Comparison of ENCODE assay signal across 11 mouse cellular contexts in the genomic region with DNA sequence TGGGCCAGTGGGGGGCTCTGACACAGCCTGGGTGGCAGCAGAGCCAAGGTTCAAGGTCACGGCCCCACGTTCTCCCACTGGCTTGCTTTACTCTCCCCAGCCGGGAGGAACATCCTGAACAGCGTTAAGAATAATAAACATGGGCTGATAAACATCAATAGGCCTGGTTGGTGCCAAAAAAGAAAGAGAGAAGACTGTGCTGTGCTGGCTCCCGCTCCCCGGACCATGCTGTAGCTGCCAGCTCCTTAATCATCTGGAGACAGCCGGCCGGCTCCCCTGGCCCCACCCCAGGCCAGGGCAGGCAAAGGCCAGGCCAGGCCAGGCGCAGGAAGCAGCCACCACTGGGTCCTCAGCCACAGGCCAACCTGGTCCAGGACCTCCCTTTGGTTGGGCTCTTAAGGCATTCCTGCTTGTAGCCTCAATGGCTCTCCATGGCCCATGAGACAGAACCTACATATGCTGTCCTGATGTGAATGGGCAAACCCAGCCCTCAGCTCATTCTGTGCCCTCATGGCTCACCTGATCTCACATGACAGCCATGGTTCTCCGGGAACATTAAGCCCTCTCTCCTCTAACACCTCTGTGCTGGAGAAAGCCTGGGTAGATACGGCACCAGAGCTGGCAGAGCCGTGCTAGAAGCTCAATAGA.
A peak's percentile ranks its signal among the peaks of the same experiment; 100 is the strongest.
DNase-seq lines count a peak whose midpoint lies in the region; ATAC-seq lines count a peak whose summit lies in the region.
"Had no signal": no experiment of that assay in that cellular context is flagged by ENCODE, and none has a peak within 500 bp of the region (broad histone marks: within the 10 kb centered on the region; RNA-seq: fewer than 3 reads in every experiment).

No protein-coding gene starts in this region.

- H3K36me3 ChIP-seq in embryonic facial prominence, embryonic 10.5 days (replicated peaks): no peaks in the 10 kb centered on the region
- no peaks in the 10 kb centered on the region for H3K36me3 ChIP-seq in midbrain, embryonic 13.5 days
- H3K36me3 ChIP-seq: embryonic facial prominence, embryonic 15.5 days had no signal

- H3K27me3 ChIP-seq in embryonic facial prominence, embryonic 10.5 days (replicated peaks; ENCODE audit: low read depth, poor library complexity, severe bottlenecking): peaks cover 16% of the 10 kb centered on the region; the same call in 1 of the 2 replicates
- H3K27me3 ChIP-seq in midbrain, embryonic 13.5 days: no peaks in the 10 kb centered on the region
- H3K27me3 ChIP-seq: embryonic facial prominence, embryonic 15.5 days had no signal

- 68% methylated on average over 12 of the region's 12 CpGs for WGBS in embryonic facial prominence, embryonic 10.5 days
- WGBS in midbrain, embryonic 13.5 days: 76% methylated on average over 12 of the region's 12 CpGs

- no peak overlapping the region for H3K9ac ChIP-seq in midbrain, embryonic 13.5 days (replicated peaks)
- H3K9ac ChIP-seq: embryonic facial prominence, embryonic 15.5 days had no signal

- ATAC-seq in midbrain, embryonic 13.5 days: no peak

- H3K4me3 ChIP-seq in embryonic facial prominence, embryonic 10.5 days: no peak overlapping the region
- no peak overlapping the region for H3K4me3 ChIP-seq in midbrain, embryonic 13.5 days (replicated peaks)
- H3K4me3 ChIP-seq: embryonic facial prominence, embryonic 15.5 days; megakaryocyte, embryonic 14.5 days had no signal

- H3K4me2 ChIP-seq in midbrain, embryonic 13.5 days (replicated peaks): no peak overlapping the region
- H3K4me2 ChIP-seq: embryonic facial prominence, embryonic 15.5 days had no signal

- H3K27ac ChIP-seq in embryonic facial prominence, embryonic 10.5 days (replicated peaks): 0 out of 2 replicates have a peak overlapping the region, but pooled peaks have one; percentile 44
- no peak overlapping the region for H3K27ac ChIP-seq in midbrain, embryonic 13.5 days
- H3K27ac ChIP-seq: embryonic facial prominence, embryonic 15.5 days had no signal

- peaks cover 29% of the 10 kb centered on the region for H3K4me1 ChIP-seq in embryonic facial prominence, embryonic 10.5 days
- peaks cover 11% of the 10 kb centered on the region for H3K4me1 ChIP-seq in midbrain, embryonic 13.5 days (replicated peaks)
- H3K4me1 ChIP-seq: megakaryocyte, embryonic 14.5 days had no signal

- H3K9me3 ChIP-seq in embryonic facial prominence, embryonic 10.5 days: no peaks in the 10 kb centered on the region
- no peaks in the 10 kb centered on the region for H3K9me3 ChIP-seq in midbrain, embryonic 13.5 days
- H3K9me3 ChIP-seq: embryonic facial prominence, embryonic 15.5 days had no signal

- peak; percentile 34 for DNase-seq in embryo, embryonic 10 days (ENCODE audit: low spot score)
- no peak for DNase-seq in embryo, embryonic 10.5 days (ENCODE audit: low spot score)
- no peak for DNase-seq in embryonic facial prominence, embryonic 10.5 days (ENCODE audit: low spot score)
- peak; percentile 36 for DNase-seq in heart, postnatal 14 days
- peak; percentile 37 for DNase-seq in lung, postnatal 10 days
- DNase-seq in layer of hippocampus, adult 9-11 months: no peak
- DNase-seq in thymus, postnatal 36 days: no peak
- DNase-seq: B cell, adult 2 months had no signal

- intact Hi-C loops in heart, postnatal 14 days (cut with DNase I): no loop called here

Comparison
In these comparisons a context has a peak if more than half of its experiments do, and no peak if none do; other contexts are left out.
1. DNase-seq: peak in embryo, embryonic 10 days (single experiment), heart, postnatal 14 days (2 of 2) and lung, postnatal 10 days (single experiment); none in embryo, embryonic 10.5 days (single experiment), embryonic facial prominence, embryonic 10.5 days (single experiment), layer of hippocampus, adult 9-11 months (single experiment) and thymus, postnatal 36 days (0 of 2).